Mouse (Mus musculus): Measurements from ENCODE around the gene Mrps2. TPM values are rescaled to one million over a fixed set of nuclear protein-coding genes. Genes with fewer than 3 reads are reported as not detected.

The Mrps2 gene
- polyA plus RNA-seq, 1 experiment, result 16.4 TPM

GRCm38 (mm10) chr2:28513431-28514370 lies 45.8 kb downstream of the Mrps2 start:
- TF ChIP-seq FLI1 (IDR thresholded peaks at IDR 0.05; ENCODE audit: low read length) (no peak), GATA1 (IDR thresholded peaks at IDR 0.05; ENCODE audit: borderline replicate concordance, low read length) (no peak)
- Histone ChIP-seq H3K4me3 (replicated peaks) (peak overlapping the region; percentile 92), H3K27me3 (replicated peaks) (peaks cover 68% of the 10 kb centered on the region), H3K4me1 (peaks cover 47% of the 10 kb centered on the region), H3K9me3 (no peaks in the 10 kb centered on the region), H3K36me3 (replicated peaks; ENCODE audit: low read length) (no peaks in the 10 kb centered on the region)

GRCm38 (mm10) chr2:28514489-28514888 lies 46.6 kb downstream of the Mrps2 start:
- H3K9me3 ChIP-seq, result no peaks in the 10 kb centered on the region
- H3K4me3 ChIP-seq (replicated peaks), result peak overlapping the region; percentile 92
- TF ChIP-seq GATA1 (IDR thresholded peaks at IDR 0.05; ENCODE audit: borderline replicate concordance, low read length), result no peak
- TF ChIP-seq FLI1 (IDR thresholded peaks at IDR 0.05; ENCODE audit: low read length), result no peak
- H3K27me3 ChIP-seq (replicated peaks), result peaks cover 71% of the 10 kb centered on the region
- no peaks in the 10 kb centered on the region for H3K36me3 ChIP-seq (replicated peaks; ENCODE audit: low read length)
- peaks cover 47% of the 10 kb centered on the region for H3K4me1 ChIP-seq

GRCm38 (mm10) chr2:28517206-28517909 lies 49.5 kb downstream of the Mrps2 start:
- peaks cover 59% of the 10 kb centered on the region for H3K27me3 ChIP-seq (replicated peaks)
- H3K9me3 ChIP-seq, result no peaks in the 10 kb centered on the region
- TF ChIP-seq FLI1 (IDR thresholded peaks at IDR 0.05; ENCODE audit: low read length), result no peak
- no peak for TF ChIP-seq GATA1 (IDR thresholded peaks at IDR 0.05; ENCODE audit: borderline replicate concordance, low read length)
- peaks cover 64% of the 10 kb centered on the region for H3K4me1 ChIP-seq
- peak overlapping the region; percentile 38 for H3K4me3 ChIP-seq (replicated peaks)
- H3K36me3 ChIP-seq (replicated peaks; ENCODE audit: low read length), result no peaks in the 10 kb centered on the region

GRCm38 (mm10) chr2:28518231-28518630 lies 50.4 kb downstream of the Mrps2 start:
- no peak for TF ChIP-seq FLI1 (IDR thresholded peaks at IDR 0.05; ENCODE audit: low read length)
- TF ChIP-seq GATA1 (IDR thresholded peaks at IDR 0.05; ENCODE audit: borderline replicate concordance, low read length), result no peak
- peaks cover 64% of the 10 kb centered on the region for H3K4me1 ChIP-seq
- H3K27me3 ChIP-seq (replicated peaks), result peaks cover 50% of the 10 kb centered on the region
- H3K9me3 ChIP-seq, result no peaks in the 10 kb centered on the region
- H3K36me3 ChIP-seq (replicated peaks; ENCODE audit: low read length), result no peaks in the 10 kb centered on the region
- no peak overlapping the region for H3K4me3 ChIP-seq (replicated peaks)

GRCm38 (mm10) chr2:28520581-28520980 lies 52.7 kb downstream of the Mrps2 start:
- Histone ChIP-seq H3K4me1 (peaks cover 72% of the 10 kb centered on the region), H3K27me3 (replicated peaks) (peaks cover 33% of the 10 kb centered on the region), H3K4me3 (replicated peaks) (no peak overlapping the region), H3K9me3 (no peaks in the 10 kb centered on the region), H3K36me3 (replicated peaks; ENCODE audit: low read length) (no peaks in the 10 kb centered on the region)
- TF ChIP-seq FLI1 (IDR thresholded peaks at IDR 0.05; ENCODE audit: low read length), result no peak
- TF ChIP-seq GATA1 (IDR thresholded peaks at IDR 0.05; ENCODE audit: borderline replicate concordance, low read length), result no peak

Other genes with a start within 250 kb of the Mrps2 start
- gene Ppp1r26, start 21.3 kb upstream of the Mrps2 start, polyA plus RNA-seq (2012; ENCODE audit: insufficient read depth, low replicate concordance), result not detected in 2 replicates
- gene 1700007K13Rik, start 1.7 kb upstream of the Mrps2 start, polyA plus RNA-seq (2012; ENCODE audit: insufficient read depth, low replicate concordance), result 7.8 and 12.3 TPM in 2 replicates
- 0.85 TPM in 1 of 2 replicates, not detected in the other for gene Gbgt1, start 28.8 kb downstream of the Mrps2 start, polyA plus RNA-seq (2012; ENCODE audit: insufficient read depth, low replicate concordance)
- gene Gm10134, start 38.0 kb downstream of the Mrps2 start, polyA plus RNA-seq (2012; ENCODE audit: insufficient read depth, low replicate concordance), result not detected in 2 replicates
- 1.3 and 6.7 TPM in 2 replicates for gene Ralgds, start 45.1 kb downstream of the Mrps2 start, polyA plus RNA-seq (2012; ENCODE audit: insufficient read depth, low replicate concordance)
- gene Cel, start 95.3 kb downstream of the Mrps2 start, polyA plus RNA-seq (2012; ENCODE audit: insufficient read depth, low replicate concordance), result not detected in 2 replicates
- 4.1 and 10.3 TPM in 2 replicates for gene Gtf3c5, start 115.7 kb downstream of the Mrps2 start, polyA plus RNA-seq (2012; ENCODE audit: insufficient read depth, low replicate concordance)
- gene Gfi1b, start 153.9 kb downstream of the Mrps2 start, polyA plus RNA-seq (2012; ENCODE audit: insufficient read depth, low replicate concordance), result 225 and 586 TPM in 2 replicates
- gene Tsc1, start 173.2 kb downstream of the Mrps2 start, polyA plus RNA-seq (2012; ENCODE audit: insufficient read depth, low replicate concordance), result 1.1 and 1.7 TPM in 2 replicates
- gene Spaca9, start 231.7 kb downstream of the Mrps2 start, polyA plus RNA-seq (2012; ENCODE audit: insufficient read depth, low replicate concordance), result 3.0 TPM in 1 of 2 replicates, not detected in the other
- gene Ak8, start 232.1 kb downstream of the Mrps2 start, polyA plus RNA-seq (2012; ENCODE audit: insufficient read depth, low replicate concordance), result not detected in 2 replicates